Mouse (Mus musculus): ENCODE measurements around the gene Cbln4. TPM values are rescaled to one million over a fixed set of nuclear protein-coding genes. Genes with fewer than 3 reads are reported as not detected.
A peak's percentile ranks its signal among the peaks of the same experiment; 100 is the strongest.

Gene Cbln4
- polyA plus RNA-seq, 2 experiments, result 2.1 to 2.4 TPM

DNA sequence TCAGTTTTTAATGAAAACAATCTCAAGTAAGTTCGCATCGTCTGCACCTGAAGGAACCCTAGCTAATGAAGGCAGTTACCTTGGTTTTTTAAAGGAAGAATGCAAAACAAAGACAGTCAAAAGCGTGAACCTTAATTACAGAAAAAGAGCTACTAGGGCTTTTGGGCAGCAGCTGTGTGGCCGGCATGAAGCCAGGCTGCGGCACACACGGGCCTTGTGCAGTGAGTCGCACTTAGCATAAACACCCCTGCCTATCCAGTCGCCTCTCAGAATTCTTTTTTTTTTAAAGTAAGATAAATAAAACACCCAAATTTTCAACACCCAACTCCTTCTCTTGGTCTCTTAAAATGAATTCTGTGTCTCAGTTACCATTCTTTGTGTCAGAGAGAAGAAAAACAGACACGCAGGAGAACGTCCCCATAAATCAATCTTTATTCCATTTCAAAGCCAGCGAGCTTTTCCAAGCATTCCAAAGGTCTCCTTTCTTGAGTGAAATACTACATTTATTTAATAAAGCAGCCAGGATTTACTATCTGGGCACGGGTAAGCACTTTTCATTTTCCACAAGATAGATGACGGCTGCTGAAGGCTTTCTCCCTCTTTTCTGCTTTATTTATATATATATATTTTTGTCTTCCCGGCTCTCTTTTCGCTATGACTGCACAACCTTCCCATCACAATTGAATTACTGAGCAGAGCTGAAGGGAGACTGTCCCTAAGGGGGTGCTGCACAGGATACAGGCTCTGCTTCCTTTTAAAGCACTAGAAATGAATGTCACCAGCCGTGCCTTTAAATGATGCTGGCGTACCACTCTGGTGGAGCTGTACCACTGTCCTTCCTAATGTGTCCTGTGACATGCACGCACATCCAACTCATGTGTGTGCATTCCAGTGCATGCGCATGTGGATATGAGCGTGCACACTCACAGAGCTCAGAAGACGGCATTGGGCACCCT lies 39.0 kb downstream of the Cbln4 start:
- no peak overlapping the region for H3K4me3 ChIP-seq (replicated peaks; ENCODE audit: low read length)
- WGBS, result 38% methylated on average over 21 of the region's 21 CpGs
- H3K27ac ChIP-seq (replicated peaks; ENCODE audit: low read depth, low read length), result 0 out of 2 replicates have a peak overlapping the region, but pooled peaks have one; percentile 13
- ATAC-seq (ENCODE audit: low FRiP score, low read depth) (no peak), DNase-seq (ENCODE audit: low spot score) (peak; percentile 36)
- TF ChIP-seq POLR2A (IDR thresholded peaks at IDR 0.05; ENCODE audit: borderline replicate concordance, extremely low read depth, insufficient read depth, insufficient read length), result no peak
- no peak overlapping the region for H3K4me2 ChIP-seq (replicated peaks; ENCODE audit: low read depth, low read length, severe bottlenecking)
- H3K4me1 ChIP-seq (ENCODE audit: control insufficient read depth, insufficient read depth, low read length), result peaks cover 18% of the 10 kb centered on the region
- no peaks in the 10 kb centered on the region for H3K9me3 ChIP-seq (ENCODE audit: control insufficient read depth, low read length)
- H3K27me3 ChIP-seq (ENCODE audit: control insufficient read depth, insufficient read depth, low read length), result no peaks in the 10 kb centered on the region
- no peak overlapping the region for H3K9ac ChIP-seq (ENCODE audit: low read depth, low read length, severe bottlenecking)
- H3K36me3 ChIP-seq (ENCODE audit: control insufficient read depth, insufficient read depth, low read length), result no peaks in the 10 kb centered on the region

DNA sequence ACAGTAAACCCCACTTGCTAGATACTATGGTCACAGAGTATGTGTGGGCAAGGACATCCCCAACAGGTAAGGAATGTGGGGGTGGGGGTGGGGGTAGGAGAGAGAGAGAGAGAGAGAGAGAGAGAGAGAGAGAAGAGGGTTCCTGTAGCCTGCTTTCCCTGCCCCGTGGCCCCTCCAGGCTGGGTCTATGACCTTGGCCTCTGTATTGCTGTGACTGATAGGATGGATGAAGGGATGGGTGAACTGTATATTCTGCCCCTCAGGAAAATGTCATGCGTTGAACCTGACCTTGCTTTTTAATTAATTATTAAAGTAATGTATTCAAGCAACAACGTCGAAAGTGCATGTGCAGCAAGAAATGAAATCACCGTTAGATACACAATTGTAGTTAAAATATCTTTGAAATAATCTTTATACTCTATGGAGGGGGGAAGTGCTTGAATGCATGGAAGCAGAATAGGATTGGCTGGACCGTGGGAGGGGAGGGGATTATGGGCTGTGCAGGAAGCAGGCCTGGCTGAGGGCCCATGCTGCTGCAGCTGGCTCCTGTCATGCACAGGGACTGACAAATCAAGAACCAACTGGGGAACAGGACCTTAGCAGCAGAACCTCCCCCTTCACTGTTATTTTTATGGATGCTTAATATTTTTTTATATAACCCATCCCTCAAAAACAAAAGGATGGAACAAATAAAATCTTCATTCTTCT lies 46.1 kb downstream of the Cbln4 start:
- 74% methylated on average over 6 of the region's 6 CpGs for WGBS
- Histone ChIP-seq H3K9ac (ENCODE audit: low read depth, low read length, severe bottlenecking) (no peak overlapping the region), H3K27me3 (ENCODE audit: control insufficient read depth, insufficient read depth, low read length) (no peaks in the 10 kb centered on the region), H3K4me3 (replicated peaks; ENCODE audit: low read length) (no peak overlapping the region), H3K4me1 (ENCODE audit: control insufficient read depth, insufficient read depth, low read length) (no peaks in the 10 kb centered on the region), H3K4me2 (replicated peaks; ENCODE audit: low read depth, low read length, severe bottlenecking) (no peak overlapping the region), H3K9me3 (ENCODE audit: control insufficient read depth, low read length) (no peaks in the 10 kb centered on the region), H3K27ac (replicated peaks; ENCODE audit: low read depth, low read length) (no peak overlapping the region), H3K36me3 (ENCODE audit: control insufficient read depth, insufficient read depth, low read length) (no peaks in the 10 kb centered on the region)
- no peak for ATAC-seq (ENCODE audit: low FRiP score, low read depth)
- TF ChIP-seq POLR2A (IDR thresholded peaks at IDR 0.05; ENCODE audit: borderline replicate concordance, extremely low read depth, insufficient read depth, insufficient read length), result no peak
- DNase-seq (ENCODE audit: low spot score), result peak; percentile 50

DNA sequence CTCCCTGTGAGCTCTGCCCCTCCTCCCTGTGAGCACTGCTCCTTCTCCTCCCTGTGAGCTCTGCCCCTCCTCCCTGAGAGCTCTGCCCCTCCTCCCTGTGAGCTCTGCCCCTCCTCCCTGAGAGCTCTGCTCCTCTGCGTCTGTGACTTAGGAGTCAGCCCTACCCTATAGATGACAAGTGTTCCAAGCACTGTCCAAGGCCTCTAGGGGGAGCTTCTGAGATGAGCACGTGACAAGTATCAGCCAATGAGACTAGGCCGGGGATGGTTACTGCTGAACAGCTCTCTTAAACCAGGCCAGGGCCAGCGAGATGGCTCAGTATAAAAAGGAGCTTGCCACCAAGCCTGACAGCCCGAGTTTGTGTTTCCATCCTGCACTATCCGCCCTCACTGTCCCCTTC lies 48.4 kb downstream of the Cbln4 start:
- ATAC-seq (ENCODE audit: low FRiP score, low read depth) (no peak), DNase-seq (ENCODE audit: low spot score) (no peak)
- H3K9me3 ChIP-seq (ENCODE audit: control insufficient read depth, low read length), result no peaks in the 10 kb centered on the region
- H3K4me3 ChIP-seq (replicated peaks; ENCODE audit: low read length), result no peak overlapping the region
- no peak for TF ChIP-seq POLR2A (IDR thresholded peaks at IDR 0.05; ENCODE audit: borderline replicate concordance, extremely low read depth, insufficient read depth, insufficient read length)
- H3K4me1 ChIP-seq (ENCODE audit: control insufficient read depth, insufficient read depth, low read length), result no peaks in the 10 kb centered on the region
- no peaks in the 10 kb centered on the region for H3K27me3 ChIP-seq (ENCODE audit: control insufficient read depth, insufficient read depth, low read length)
- WGBS, result 66% methylated on average over 6 of the region's 6 CpGs
- H3K4me2 ChIP-seq (replicated peaks; ENCODE audit: low read depth, low read length, severe bottlenecking), result no peak overlapping the region
- no peak overlapping the region for H3K9ac ChIP-seq (ENCODE audit: low read depth, low read length, severe bottlenecking)
- no peak overlapping the region for H3K27ac ChIP-seq (replicated peaks; ENCODE audit: low read depth, low read length)
- H3K36me3 ChIP-seq (ENCODE audit: control insufficient read depth, insufficient read depth, low read length), result no peaks in the 10 kb centered on the region

DNA sequence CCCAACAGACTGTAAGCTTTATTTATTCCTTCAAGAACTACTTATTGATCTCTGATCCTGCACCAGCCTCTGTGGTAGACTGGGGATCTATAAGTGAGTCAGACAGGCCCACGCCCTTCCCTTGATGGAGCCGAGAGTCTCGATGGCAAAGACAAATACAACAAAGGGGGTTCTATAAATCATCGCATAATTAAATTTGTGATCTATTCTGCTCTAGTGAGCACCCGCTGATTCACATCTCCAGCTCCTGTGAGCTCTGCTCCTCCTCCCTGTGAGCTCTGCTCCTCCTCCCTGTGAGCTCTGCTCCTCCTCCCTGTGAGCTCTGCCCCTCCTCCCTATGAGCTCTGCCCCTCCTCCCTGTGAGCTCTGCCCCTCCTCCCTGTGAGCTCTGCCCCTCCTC lies 49.0 kb downstream of the Cbln4 start:
- Histone ChIP-seq H3K36me3 (ENCODE audit: control insufficient read depth, insufficient read depth, low read length) (no peaks in the 10 kb centered on the region), H3K27me3 (ENCODE audit: control insufficient read depth, insufficient read depth, low read length) (no peaks in the 10 kb centered on the region), H3K4me1 (ENCODE audit: control insufficient read depth, insufficient read depth, low read length) (no peaks in the 10 kb centered on the region), H3K4me2 (replicated peaks; ENCODE audit: low read depth, low read length, severe bottlenecking) (no peak overlapping the region), H3K4me3 (replicated peaks; ENCODE audit: low read length) (no peak overlapping the region), H3K9ac (ENCODE audit: low read depth, low read length, severe bottlenecking) (no peak overlapping the region), H3K9me3 (ENCODE audit: control insufficient read depth, low read length) (no peaks in the 10 kb centered on the region), H3K27ac (replicated peaks; ENCODE audit: low read depth, low read length) (no peak overlapping the region)
- no peak for ATAC-seq (ENCODE audit: low FRiP score, low read depth)
- no peak for TF ChIP-seq POLR2A (IDR thresholded peaks at IDR 0.05; ENCODE audit: borderline replicate concordance, extremely low read depth, insufficient read depth, insufficient read length)
- DNase-seq (ENCODE audit: low spot score), result no peak
- 77% methylated on average over 5 of the region's 5 CpGs for WGBS

DNA sequence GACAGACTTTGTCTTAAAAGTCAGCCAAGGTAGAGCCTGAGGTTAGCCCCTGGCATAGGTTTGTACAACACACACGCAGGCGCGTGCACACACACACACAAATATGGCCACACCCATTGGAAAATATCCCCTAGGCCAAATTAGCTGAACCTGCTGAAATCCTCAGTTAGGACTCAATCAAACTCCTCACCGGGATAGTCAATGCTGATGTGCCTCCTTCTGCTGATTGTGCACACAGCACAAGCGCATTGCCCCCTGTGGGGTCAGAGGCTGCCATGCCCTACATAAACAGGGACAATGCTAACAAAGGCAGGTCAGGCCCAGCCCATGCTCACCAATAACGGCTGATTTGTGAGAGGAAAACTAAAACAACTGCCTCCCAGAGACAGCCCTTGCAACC lies 56.6 kb downstream of the Cbln4 start:
- Histone ChIP-seq H3K9ac (ENCODE audit: low read depth, low read length, severe bottlenecking) (no peak overlapping the region), H3K4me2 (replicated peaks; ENCODE audit: low read depth, low read length, severe bottlenecking) (no peak overlapping the region), H3K4me3 (replicated peaks; ENCODE audit: low read length) (no peak overlapping the region), H3K4me1 (ENCODE audit: control insufficient read depth, insufficient read depth, low read length) (0 out of 2 replicates have a peak, but pooled peaks cover 2% of the 10 kb centered on the region), H3K36me3 (ENCODE audit: control insufficient read depth, insufficient read depth, low read length) (no peaks in the 10 kb centered on the region), H3K27me3 (ENCODE audit: control insufficient read depth, insufficient read depth, low read length) (no peaks in the 10 kb centered on the region), H3K27ac (replicated peaks; ENCODE audit: low read depth, low read length) (no peak overlapping the region), H3K9me3 (ENCODE audit: control insufficient read depth, low read length) (no peaks in the 10 kb centered on the region)
- 32% methylated on average over 6 of the region's 6 CpGs for WGBS
- ATAC-seq (ENCODE audit: low FRiP score, low read depth), result no peak
- TF ChIP-seq POLR2A (IDR thresholded peaks at IDR 0.05; ENCODE audit: borderline replicate concordance, extremely low read depth, insufficient read depth, insufficient read length), result no peak
- no peak for DNase-seq (ENCODE audit: low spot score)

Other genes starting within 250 kb of the Cbln4 start
- gene Mc3r, start 205.0 kb upstream of the Cbln4 start, polyA plus RNA-seq (2012; rRNA removed), result 0.18 and 0.22 TPM in 2 replicates
- 0.12 TPM in 1 of 2 replicates, not detected in the other for gene Mc3r, start 205.0 kb upstream of the Cbln4 start, polyA plus RNA-seq (2014; fragmentation: Nextera tagmentation; extraction: Ambion mirVana)

All from limb, embryonic 14.5 days (tissue).